Mouse (Mus musculus): ENCODE data around the gene St3gal3.

St3gal3 gene

GRCm38 (mm10) chr4:117979181-117979580 lies 155.5 kb downstream of the St3gal3 start:
- DNase-seq: no peak

- no peak for DNase-seq
Measured at GRCm38 (mm10) chr4:117978282-117978681, 156.4 kb downstream of the St3gal3 start.

- no peak for DNase-seq
Measured at GRCm38 (mm10) chr4:117977841-117978240, 156.9 kb downstream of the St3gal3 start.

GRCm38 (mm10) chr4:117977371-117977770 lies 157.3 kb downstream of the St3gal3 start:
- DNase-seq: no peak

GRCm38 (mm10) chr4:117975820-117976219 lies 158.9 kb downstream of the St3gal3 start:
- DNase-seq: no peak

GRCm38 (mm10) chr4:117974719-117975118 lies 160.0 kb downstream of the St3gal3 start:
- DNase-seq: no peak

GRCm38 (mm10) chr4:117972999-117973398 lies 161.7 kb downstream of the St3gal3 start:
- no peak for DNase-seq

GRCm38 (mm10) chr4:117964346-117965025 lies 170.2 kb downstream of the St3gal3 start:
- no peak for DNase-seq

- DNase-seq: no peak
Measured at GRCm38 (mm10) chr4:117957492-117957891, 177.2 kb downstream of the St3gal3 start.

- no peak for DNase-seq
Measured at GRCm38 (mm10) chr4:117947493-117947892, 187.2 kb downstream of the St3gal3 start.

- DNase-seq: no peak
Measured at GRCm38 (mm10) chr4:117946639-117947305, 187.9 kb downstream of the St3gal3 start.

- no peak for DNase-seq
Measured at GRCm38 (mm10) chr4:117943317-117943716, 191.4 kb downstream of the St3gal3 start.

- DNase-seq: no peak
Measured at GRCm38 (mm10) chr4:117936964-117937363, 197.8 kb downstream of the St3gal3 start.

- no peak for DNase-seq
Measured at GRCm38 (mm10) chr4:117934081-117934480, 200.6 kb downstream of the St3gal3 start.

GRCm38 (mm10) chr4:117933248-117933647 lies 201.5 kb downstream of the St3gal3 start:
- no peak for DNase-seq

GRCm38 (mm10) chr4:117929391-117929881 lies 205.3 kb downstream of the St3gal3 start, which contains the start of gene Artn:
Gene Artn (minus strand): TSS chr4:117929763.
- DNase-seq: no peak

GRCm38 (mm10) chr4:117928699-117929241 lies 205.9 kb downstream of the St3gal3 start:
- peak; percentile 65 for DNase-seq

GRCm38 (mm10) chr4:117928234-117928633 lies 206.5 kb downstream of the St3gal3 start:
- DNase-seq: no peak

- no peak for DNase-seq
Measured at GRCm38 (mm10) chr4:117926545-117927482, 207.9 kb downstream of the St3gal3 start.

- DNase-seq: no peak
Measured at GRCm38 (mm10) chr4:117924916-117925315, 209.8 kb downstream of the St3gal3 start.

- no peak for DNase-seq
Measured at GRCm38 (mm10) chr4:117923450-117923849, 211.3 kb downstream of the St3gal3 start.

GRCm38 (mm10) chr4:117921358-117921757 lies 213.4 kb downstream of the St3gal3 start:
- DNase-seq: no peak

GRCm38 (mm10) chr4:117918762-117919161 lies 216.0 kb downstream of the St3gal3 start:
- no peak for DNase-seq
